Mouse (Mus musculus) heart, adult 2 months (tissue): ENCODE measurements around the gene Smarcd2. TPM values are rescaled to one million over a fixed set of nuclear protein-coding genes. Genes with fewer than 3 reads are reported as not detected.

Experiments used
- DNase-seq, 2 experiments: peaks; one replicate each; pipeline ENCODE4 v3.0.0; 2021
- H3K27ac ChIP-seq: fragments of 200-600 bp; 2 replicates; pipeline ENCODE4 v1.8.1; 2022
- H3K27me3 ChIP-seq: fragments of 200-500 bp; 2 replicates; pipeline ENCODE4 v1.6.1; 2012; ENCODE audit warnings: mild to moderate bottlenecking, low read length, inconsistent platforms, mixed read lengths; ENCODE audit not compliant: control insufficient read depth, insufficient read depth
- H3K36me3 ChIP-seq: fragments of 200-500 bp; 2 replicates; pipeline ENCODE4 v1.6.1; 2012; ENCODE audit warnings: low read length, inconsistent platforms; ENCODE audit not compliant: control insufficient read depth, insufficient read depth
- H3K4me1 ChIP-seq: fragments of 200-500 bp; 2 replicates; pipeline ENCODE4 v1.6.1; 2011; ENCODE audit warnings: low read length; ENCODE audit not compliant: control insufficient read depth, insufficient read depth
- H3K4me3 ChIP-seq: fragments of 200-600 bp; 2 replicates; pipeline ENCODE4 v1.8.1; 2022
- H3K79me2 ChIP-seq: fragments of 200-500 bp; replicated peaks from 2 replicates; pipeline ENCODE4 v1.6.1; 2012; ENCODE audit warnings: mild to moderate bottlenecking, inconsistent platforms, low read length, moderate library complexity, mixed read lengths; ENCODE audit not compliant: control insufficient read depth, insufficient read depth
- H3K9ac ChIP-seq: fragments of 200-500 bp; 2 replicates; pipeline ENCODE4 v1.6.1; 2012; ENCODE audit warnings: low read depth, mild to moderate bottlenecking, control low read depth, inconsistent platforms, low read length, mixed read lengths
- CTCF ChIP-seq: fragments of 200-600 bp; IDR thresholded peaks from 2 replicates; pipeline ENCODE4 v1.8.1; 2022; ENCODE audit warnings: antibody characterized with exemption, mild to moderate bottlenecking, moderate library complexity
- EP300 ChIP-seq: fragments of 200-500 bp; IDR thresholded peaks from 2 replicates; pipeline ENCODE4 v1.6.1; 2011; ENCODE audit warnings: low read depth, low read length, control low read depth; ENCODE audit not compliant: insufficient read depth
- POLR2A ChIP-seq: fragments of 200-500 bp; IDR thresholded peaks from 2 replicates; pipeline ENCODE4 v1.6.1; 2011; ENCODE audit warnings: mild to moderate bottlenecking, low read depth, low read length, control low read depth; ENCODE audit not compliant: insufficient read depth
- WGBS: fragments of 180-500 bp; shearing (Covaris S2); methylation state at CpG from one replicate; pipeline ENCODE4 v1.1.7; 2018; 5-methylcytosine and 5-hydroxymethylcytosine counted together
- intact Hi-C: fragments of 180-260 bp; cut with DNase I; formaldehyde crosslinking; loops from one replicate; pipeline ENCODE4 v1.15.1; 2025
- polyA plus RNA-seq: library from polyadenylated mRNA; depleted of rRNA; stranded (reverse); fragments of >200 nt; gene quantifications from 2 replicates; pipeline ENCODE4 v1.2.3, GENCODE M21; 2012; rRNA removed
- total RNA-seq, 2 experiments: library from RNA; stranded (reverse); gene quantifications; 2 replicates each; pipeline ENCODE4 v1.2.3; 2021

The Smarcd2 gene
- total and polyA plus RNA-seq, 3 experiments: 16.6 to 39.2 (median 17.2) TPM

DNA sequence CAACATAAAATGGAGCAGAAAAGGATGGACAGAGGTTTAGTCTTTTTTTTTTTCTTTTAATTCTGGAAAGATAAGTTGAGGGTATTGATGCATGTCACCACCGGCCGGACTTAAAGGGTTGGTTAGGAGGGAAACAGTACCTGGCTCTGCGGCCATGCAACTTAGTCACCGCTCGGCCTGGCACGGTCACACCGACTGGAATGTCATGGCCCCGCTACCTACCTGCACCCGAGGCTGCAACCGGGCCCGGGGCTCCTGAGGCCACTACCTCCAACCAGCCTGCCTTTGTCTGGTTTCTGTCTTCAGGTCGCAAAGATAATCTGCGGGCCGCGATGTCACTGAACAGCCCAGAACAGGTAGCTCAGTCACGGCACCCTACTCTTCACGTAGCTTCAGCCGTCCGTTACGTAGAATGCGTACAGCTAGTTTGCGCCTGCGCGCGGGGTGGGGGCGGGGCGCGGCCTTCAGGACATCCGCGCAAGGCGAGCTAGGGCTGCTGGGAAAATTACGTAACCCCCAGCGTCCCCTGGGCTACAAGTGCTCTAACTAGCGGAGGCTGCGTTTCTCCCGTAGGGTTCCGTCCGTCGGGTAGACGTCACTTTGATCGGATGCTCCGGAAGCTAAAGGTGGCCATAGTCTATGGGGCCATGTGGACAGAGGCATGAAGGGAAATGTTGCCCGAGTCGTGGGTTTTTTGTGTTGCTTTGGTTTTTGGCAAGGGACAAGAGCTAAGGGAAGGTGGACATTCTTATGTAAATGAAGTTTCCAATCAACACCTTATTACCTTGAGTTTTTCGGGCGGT lies 56.6 kb downstream of the Smarcd2 start, which contains the start of gene Ccdc47:
Gene Ccdc47, minus strand, starts transcription at position 418 of the 803 bp plus-strand sequence.
- under 1% methylated on average over 46 of the region's 46 CpGs for WGBS
- Histone ChIP-seq H3K4me3 (peak within 1 kb of the TSS; percentile 69), H3K36me3 (peaks cover 14% of the 10 kb centered on the region; the same call in 1 of the 2 replicates), H3K4me1 (peaks cover 7% of the 10 kb centered on the region), H3K27me3 (no peaks in the 10 kb centered on the region), H3K79me2 (peaks cover 4% of the 10 kb centered on the region), H3K9ac (peak within 1 kb of the TSS; percentile 91), H3K27ac (peak within 1 kb of the TSS; percentile 92)
- peak; percentile 91 to 97 for DNase-seq
- TF ChIP-seq CTCF: no peak
- TF ChIP-seq EP300: peak; percentile 77
- peak; percentile 89 for TF ChIP-seq POLR2A
- intact Hi-C loops: loop anchor here (1.0 to 2.0 kb wide), 2 partner anchors 23 to 57 kb away; partner anchors contain the start of gene Smarcd2

DNA sequence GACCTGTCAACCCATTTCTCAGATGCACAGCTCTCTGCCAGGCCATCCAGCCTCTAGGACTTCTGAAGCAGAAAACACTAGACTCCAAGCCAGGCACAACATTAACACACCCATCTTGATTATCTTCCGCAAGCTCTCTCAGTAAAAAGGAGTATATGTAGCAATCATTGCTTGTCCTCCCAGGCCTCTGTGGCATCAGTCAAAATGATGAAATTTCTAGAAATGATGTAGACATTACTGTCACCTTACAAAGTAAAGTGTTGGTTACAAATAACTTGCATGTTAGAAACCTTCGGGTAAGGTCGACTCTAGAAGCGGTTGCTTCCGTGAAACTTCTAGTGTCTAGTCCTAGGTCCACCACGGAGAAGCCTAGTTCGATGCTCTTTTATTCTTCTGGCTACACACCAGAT lies 57.3 kb downstream of the Smarcd2 start:
- no peak for TF ChIP-seq CTCF
- no peak for TF ChIP-seq EP300
- TF ChIP-seq POLR2A: no peak
- Histone ChIP-seq H3K4me3 (peak overlapping the region; percentile 69), H3K27ac (peak overlapping the region; percentile 92), H3K9ac (peak overlapping the region; percentile 90; the same call in 1 of the 2 replicates), H3K36me3 (peaks cover 14% of the 10 kb centered on the region), H3K79me2 (peaks cover 3% of the 10 kb centered on the region), H3K4me1 (peaks cover 7% of the 10 kb centered on the region), H3K27me3 (no peaks in the 10 kb centered on the region)
- no peak for DNase-seq
- 8% methylated on average over 7 of the region's 7 CpGs for WGBS
- intact Hi-C loops: no loop called here

DNA sequence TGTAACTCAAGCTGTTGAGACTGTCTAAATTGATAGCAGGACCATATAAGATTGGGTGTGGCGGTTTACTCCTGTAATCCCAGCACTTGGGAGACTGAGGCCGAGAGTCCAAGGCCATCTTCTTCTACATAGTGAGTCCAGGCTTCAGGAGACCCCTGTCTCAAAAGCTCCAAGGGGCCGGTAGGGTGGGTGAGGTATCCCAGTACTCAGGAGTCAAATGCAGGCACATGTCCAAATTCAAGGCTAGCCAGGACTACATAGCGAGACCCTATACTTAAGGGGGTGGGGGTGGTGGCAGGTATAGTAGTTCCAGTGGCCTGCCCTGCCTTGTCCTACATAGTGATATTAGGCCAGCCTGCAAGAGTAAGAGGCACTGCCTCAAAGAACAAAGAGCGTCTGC lies 57.9 kb downstream of the Smarcd2 start:
- Histone ChIP-seq H3K4me3 (peak overlapping the region; percentile 69; the same call in 1 of the 2 replicates), H3K27me3 (no peaks in the 10 kb centered on the region), H3K9ac (no peak overlapping the region), H3K27ac (no peak overlapping the region), H3K36me3 (peaks cover 14% of the 10 kb centered on the region), H3K4me1 (peaks cover 7% of the 10 kb centered on the region), H3K79me2 (peaks cover 3% of the 10 kb centered on the region)
- 81% methylated on average over 5 of the region's 5 CpGs for WGBS
- intact Hi-C loops: no loop called here
- DNase-seq: no peak
- TF ChIP-seq EP300 (no peak), POLR2A (no peak)

Other genes starting within 250 kb of the Smarcd2 start
- 10 to 100 TPM; 36.5 to 39.2 TPM for gene Dcaf7, start 236.1 kb downstream of the Smarcd2 start, total RNA-seq
- 28.9 and 48.7 TPM in 2 replicates for gene Dcaf7, start 236.1 kb downstream of the Smarcd2 start, polyA plus RNA-seq
- gene Taco1, start 206.9 kb downstream of the Smarcd2 start, total RNA-seq: 10 to 100 TPM; 56.4 to 59.6 TPM
- 32.8 and 45.3 TPM in 2 replicates for gene Taco1, start 206.9 kb downstream of the Smarcd2 start, polyA plus RNA-seq
- gene Map3k3, start 188.4 kb downstream of the Smarcd2 start, total RNA-seq: 10 to 100 TPM; 36.0 to 38.9 TPM
- 25.1 and 39.8 TPM in 2 replicates for gene Map3k3, start 188.4 kb downstream of the Smarcd2 start, polyA plus RNA-seq
- gene Gm10840, start 112.1 kb downstream of the Smarcd2 start, total RNA-seq: not detected
- gene Gm10840, start 112.1 kb downstream of the Smarcd2 start, polyA plus RNA-seq: not detected in 2 replicates
- gene Limd2, start 112.1 kb downstream of the Smarcd2 start, total RNA-seq: 1 to 10 TPM; 3.6 to 4.7 TPM
- gene Limd2, start 112.1 kb downstream of the Smarcd2 start, polyA plus RNA-seq: 10.0 and 11.5 TPM in 2 replicates
- 1 to 10 TPM; 6.2 to 7.0 TPM for gene Strada, start 70.8 kb downstream of the Smarcd2 start, total RNA-seq
- gene Strada, start 70.8 kb downstream of the Smarcd2 start, polyA plus RNA-seq: 16.9 and 21.8 TPM in 2 replicates
- gene Ccdc47, start 56.6 kb downstream of the Smarcd2 start, total RNA-seq: 10 to 100 TPM; 78.1 to 82.2 TPM
- gene Ccdc47, start 56.6 kb downstream of the Smarcd2 start, polyA plus RNA-seq: 23.7 and 47.4 TPM in 2 replicates
- 10 to 100 TPM; 23.5 to 27.5 TPM for gene Ddx42, start 56.0 kb downstream of the Smarcd2 start, total RNA-seq
- gene Ddx42, start 56.0 kb downstream of the Smarcd2 start, polyA plus RNA-seq: 6.0 and 11.9 TPM in 2 replicates
- 10 to 100 TPM; 20.2 to 21.6 TPM for gene Ftsj3, start 16.9 kb downstream of the Smarcd2 start, total RNA-seq
- gene Ftsj3, start 16.9 kb downstream of the Smarcd2 start, polyA plus RNA-seq: 10.2 and 15.2 TPM in 2 replicates
- 100 to 1,000 TPM in 1 of 2 experiments, 10 to 100 TPM in 1; 91.8 to 104 TPM for gene Psmc5, start 16.8 kb downstream of the Smarcd2 start, total RNA-seq
- 54.5 and 83.5 TPM in 2 replicates for gene Psmc5, start 16.8 kb downstream of the Smarcd2 start, polyA plus RNA-seq
- not detected for gene Tcam1, start 3.7 kb upstream of the Smarcd2 start, total RNA-seq
- gene Tcam1, start 3.7 kb upstream of the Smarcd2 start, polyA plus RNA-seq: 0.10 TPM in 1 of 2 replicates, not detected in the other
- gene Gh, start 28.9 kb upstream of the Smarcd2 start, total RNA-seq: not detected
- not detected in 2 replicates for gene Gh, start 28.9 kb upstream of the Smarcd2 start, polyA plus RNA-seq
- 1 to 10 TPM; 1.7 to 3.0 TPM for gene Cd79b, start 41.8 kb upstream of the Smarcd2 start, total RNA-seq
- gene Cd79b, start 41.8 kb upstream of the Smarcd2 start, polyA plus RNA-seq: 3.4 and 10.1 TPM in 2 replicates
- 10 to 100 TPM; 22.1 to 22.8 TPM for gene Scn4a, start 80.3 kb upstream of the Smarcd2 start, total RNA-seq
- gene Scn4a, start 80.3 kb upstream of the Smarcd2 start, polyA plus RNA-seq: 11.9 and 20.7 TPM in 2 replicates
- gene Prr29, start 92.5 kb upstream of the Smarcd2 start, total RNA-seq: under 1 TPM; 0.37 to 0.48 TPM
- gene Prr29, start 92.5 kb upstream of the Smarcd2 start, polyA plus RNA-seq: 7.9 and 10.4 TPM in 2 replicates
- gene Icam2, start 115.1 kb upstream of the Smarcd2 start, total RNA-seq: 10 to 100 TPM; 22.0 to 22.4 TPM
- gene Icam2, start 115.1 kb upstream of the Smarcd2 start, polyA plus RNA-seq: 46.8 and 60.4 TPM in 2 replicates
- gene Ern1, start 214.9 kb upstream of the Smarcd2 start, total RNA-seq: 10 to 100 TPM; 10.2 to 13.9 TPM
- gene Ern1, start 214.9 kb upstream of the Smarcd2 start, polyA plus RNA-seq: 6.4 and 9.8 TPM in 2 replicates